Mouse (Mus musculus): ENCODE measurements at regions not wholly inside any gene's neighbourhood (a gene's known extent, or its start where the extent isn't known, plus 50 kb on each side); places are given as distances from the start of the nearest gene placed in this dataset.

DNA sequence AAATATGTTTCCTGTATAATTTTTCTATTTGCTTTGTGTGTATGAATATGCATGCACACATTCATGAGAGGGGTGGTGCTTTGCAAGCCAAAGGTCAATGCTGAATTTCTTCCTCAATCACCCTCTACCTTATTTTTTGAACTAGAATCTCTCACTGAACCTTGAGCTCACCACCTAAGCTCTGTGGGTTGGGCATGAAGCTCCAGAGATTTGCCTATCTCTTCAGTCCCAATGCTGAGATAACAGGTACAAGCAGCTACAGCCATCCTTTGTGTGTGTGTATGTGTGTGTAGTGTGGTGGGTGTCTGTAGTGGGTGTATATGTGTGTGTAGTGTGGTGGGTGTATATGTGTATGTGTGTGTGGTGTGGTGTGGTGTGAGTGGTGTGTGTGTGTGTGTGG is 295.7 kb upstream of the Cited2 start:
- in situ Hi-C loops (cut with MboI), result no loop called here

DNA sequence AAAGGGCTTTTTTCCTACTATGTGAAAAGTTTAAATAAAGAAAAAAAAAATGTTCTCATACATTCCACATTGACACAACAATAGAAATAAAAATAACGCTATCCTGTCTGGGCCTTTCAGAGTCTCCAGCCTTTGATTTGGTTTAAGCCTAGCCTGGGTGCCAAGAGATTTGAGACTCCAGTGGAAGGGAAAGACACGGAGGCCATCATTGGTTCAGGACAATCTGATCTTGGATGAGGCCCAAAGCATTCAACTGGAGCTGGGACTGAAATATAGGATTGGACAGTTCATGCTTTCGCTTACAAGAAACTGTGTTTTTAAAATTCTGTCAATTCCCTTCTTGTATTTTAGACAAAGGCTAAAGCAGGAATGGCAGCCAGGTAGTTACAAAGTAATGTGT is 294.7 kb upstream of the Cited2 start:
- in situ Hi-C loops (cut with MboI), result no loop called here

DNA sequence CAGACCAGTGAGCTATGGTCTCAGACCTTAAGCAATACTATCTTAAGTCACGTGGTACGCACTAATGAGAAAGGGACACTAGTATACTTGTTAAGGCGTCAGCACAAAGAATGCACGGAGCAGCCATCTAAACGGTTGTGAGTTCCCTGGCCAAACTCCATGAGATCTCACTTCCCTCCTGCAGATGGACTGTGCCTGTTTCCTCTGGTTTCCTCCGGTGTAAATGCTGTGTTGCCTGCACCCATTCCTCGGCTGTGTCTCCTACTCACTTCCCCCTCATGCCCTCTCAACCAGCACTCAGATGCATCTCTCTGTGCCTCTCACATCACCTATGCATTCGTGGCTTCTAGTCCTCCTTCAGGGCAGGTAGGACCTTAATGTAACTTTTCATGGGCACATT is 291.9 kb upstream of the Cited2 start:
- in situ Hi-C loops (cut with MboI), result no loop called here

DNA sequence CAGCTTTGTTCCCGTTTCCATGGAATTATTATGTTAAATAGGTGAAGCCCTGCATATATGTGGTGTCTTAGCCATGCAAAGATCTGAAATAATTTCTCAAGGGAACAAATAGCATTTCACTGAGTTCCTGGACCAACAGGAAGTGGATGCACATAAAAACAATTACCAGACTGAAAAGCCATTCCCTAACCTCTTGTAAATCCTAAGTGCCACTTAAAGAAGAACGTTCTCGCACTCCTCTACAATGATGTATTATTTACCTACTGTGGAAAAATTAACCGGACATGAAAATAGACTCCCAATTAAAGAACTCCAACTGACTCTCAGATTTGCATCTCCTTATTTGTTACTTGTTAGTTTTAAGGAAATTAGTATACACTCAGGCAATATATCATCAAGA is 288.9 kb upstream of the Cited2 start:
- in situ Hi-C loops (cut with MboI), result no loop called here

DNA sequence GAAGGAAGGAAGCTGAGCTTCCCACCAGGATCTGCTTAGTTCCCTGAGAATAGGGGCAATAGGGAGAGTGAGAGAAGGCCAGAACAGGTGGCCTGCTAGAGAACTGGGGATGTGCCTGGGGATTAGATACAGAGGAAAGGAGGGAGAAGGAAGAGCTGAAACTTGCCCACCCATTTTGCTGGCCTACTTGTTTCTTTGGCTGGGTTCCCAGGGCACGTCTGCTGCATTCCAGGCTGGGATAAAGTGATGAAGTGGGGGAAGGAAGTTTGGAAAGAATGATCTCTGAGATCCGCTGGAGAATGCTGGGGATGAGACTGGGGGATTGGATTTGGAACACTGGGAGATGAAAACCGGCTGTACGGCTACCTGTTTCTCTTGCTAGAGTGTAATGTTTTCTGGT is 272.8 kb upstream of the Cited2 start:
- in situ Hi-C loops (cut with MboI), result no loop called here

DNA sequence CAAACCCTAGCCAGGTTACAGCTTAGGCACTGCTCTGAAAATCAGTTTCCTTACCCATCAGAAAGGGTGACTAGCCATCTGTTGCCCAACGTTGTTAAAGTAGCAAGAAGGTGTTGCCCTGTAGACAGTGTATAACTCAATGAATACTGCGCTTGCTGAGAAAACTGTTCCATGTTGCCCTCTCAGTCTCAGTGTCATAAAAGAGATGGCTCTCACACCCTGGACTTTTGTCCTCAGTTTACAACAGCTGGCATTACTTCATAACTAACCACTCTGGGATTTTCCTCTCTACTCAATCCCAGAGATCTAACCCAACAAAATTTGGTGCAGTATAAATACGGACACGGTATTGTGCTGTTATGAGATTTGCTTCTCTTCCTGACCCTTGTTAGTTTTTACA is 252.1 kb upstream of the Cited2 start:
- in situ Hi-C loops (cut with MboI), result no loop called here

DNA sequence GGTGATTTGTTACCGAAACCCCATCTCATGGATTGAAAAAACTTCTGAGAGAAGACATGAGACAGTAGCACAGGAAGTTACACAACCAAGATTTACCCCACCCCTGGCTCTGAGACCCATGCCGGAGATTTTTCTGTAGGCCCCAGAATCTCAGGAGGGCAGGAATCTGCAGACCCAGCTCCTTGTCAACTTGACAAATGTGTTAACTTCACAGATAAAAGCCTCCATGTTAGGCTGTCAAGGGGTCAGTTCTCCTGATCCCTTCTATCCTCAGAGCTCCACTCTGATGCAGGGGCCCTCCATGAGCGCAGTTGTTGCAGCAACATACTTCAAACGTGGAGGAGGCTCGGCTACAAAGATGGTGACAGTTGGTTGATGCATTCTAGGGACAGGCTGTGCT is 250.5 kb upstream of the Cited2 start:
- in situ Hi-C loops (cut with MboI), result no loop called here

DNA sequence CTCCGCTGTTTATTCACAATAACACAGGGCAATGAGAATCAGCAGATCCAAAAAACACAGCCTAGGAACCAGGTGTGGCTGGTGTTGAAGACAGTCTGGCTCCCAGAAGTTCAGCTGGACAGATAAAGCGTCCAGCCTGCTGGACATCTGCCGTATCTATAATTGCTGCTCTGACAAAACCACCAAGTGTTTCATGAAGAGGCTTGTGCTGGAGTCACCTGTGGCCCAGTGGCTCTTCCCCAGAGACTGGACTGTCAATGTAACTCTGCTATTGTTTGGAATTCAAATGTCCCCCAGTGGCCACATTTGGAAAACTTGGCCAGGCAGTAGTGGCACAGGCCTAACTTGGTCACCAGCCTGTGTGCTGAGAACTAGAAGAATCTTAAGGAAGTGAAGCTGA is 247.0 kb upstream of the Cited2 start:
- in situ Hi-C loops (cut with MboI), result no loop called here

DNA sequence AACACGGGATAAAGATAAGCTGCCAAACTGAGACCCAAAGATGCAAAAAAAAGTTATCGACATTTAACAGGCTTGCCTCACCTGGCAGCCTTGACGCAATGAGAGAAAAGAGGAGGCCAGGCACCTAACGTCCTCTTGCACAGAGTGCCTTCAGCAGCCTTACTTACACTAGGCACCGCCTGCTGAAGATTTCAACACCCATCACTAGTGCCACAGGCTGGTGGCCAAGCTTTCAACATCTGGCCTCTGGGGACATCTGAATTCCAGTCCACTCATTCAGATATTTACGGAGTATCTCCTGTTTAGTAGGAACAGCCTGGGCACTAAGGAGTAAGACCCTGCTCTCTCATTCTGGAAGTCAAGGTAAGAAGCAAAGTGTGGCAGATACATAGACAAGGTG is 246.3 kb upstream of the Cited2 start:
- in situ Hi-C loops (cut with MboI), result no loop called here

DNA sequence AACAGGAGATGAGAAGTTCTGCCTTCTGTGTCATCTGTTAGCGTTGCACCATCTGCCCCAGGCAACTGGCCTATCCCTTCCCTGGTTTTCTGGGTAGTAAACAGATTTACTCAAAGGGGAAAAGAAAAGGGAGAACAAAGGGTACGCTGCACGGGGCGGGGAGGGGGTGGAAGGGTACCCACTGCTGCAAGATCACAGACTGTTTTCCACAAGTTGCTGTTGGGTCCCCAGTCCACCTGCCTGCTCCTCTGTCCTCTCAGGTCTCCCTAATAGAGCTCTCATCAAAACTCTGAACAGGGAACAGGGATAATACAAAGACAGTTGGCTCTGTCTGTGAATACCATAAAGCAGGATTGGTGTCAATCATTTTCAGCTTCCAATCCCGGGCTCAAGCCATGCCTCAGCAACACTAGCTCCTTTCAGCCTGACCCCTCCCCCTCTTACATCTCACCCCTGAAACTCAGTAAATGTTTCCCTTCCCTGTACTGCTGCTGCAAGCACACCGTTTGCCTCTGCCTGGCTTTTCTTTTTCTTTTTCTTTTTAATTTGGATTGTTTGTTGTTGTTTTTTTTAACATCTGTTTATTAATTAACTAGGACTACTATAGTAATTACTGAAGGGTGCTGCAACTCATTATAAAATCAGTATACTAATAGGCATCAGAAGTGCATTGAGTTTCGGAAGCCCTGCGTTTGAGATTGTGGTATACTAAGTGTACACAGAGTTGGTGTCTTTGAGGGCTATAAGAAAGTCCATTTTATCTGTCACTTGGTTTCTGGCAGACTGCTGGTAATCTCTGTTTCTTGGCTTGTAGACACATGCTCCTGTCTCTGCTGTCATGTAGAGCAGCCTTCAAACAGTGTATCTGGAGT is 244.0 kb upstream of the Cited2 start:
- in situ Hi-C loops (cut with MboI), result no loop called here

DNA sequence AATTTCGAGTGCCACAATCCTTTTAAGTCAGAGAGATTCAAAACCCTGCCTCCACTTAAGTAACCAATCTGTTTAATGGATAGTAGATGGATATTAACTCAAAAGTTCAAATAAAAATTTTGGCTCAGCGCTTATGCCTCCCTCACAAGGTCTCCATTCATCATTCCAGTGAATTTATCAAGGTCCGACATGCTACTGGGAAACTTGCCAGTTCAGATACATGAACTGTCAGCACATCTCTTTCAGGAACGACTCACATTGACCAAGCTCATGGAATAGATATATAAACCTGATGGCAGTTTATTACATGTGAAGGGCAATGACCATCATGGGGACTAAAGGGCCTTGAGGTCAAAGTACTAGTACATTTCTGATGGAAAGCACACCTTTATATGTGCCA is 240.3 kb upstream of the Cited2 start:
- in situ Hi-C loops (cut with MboI), result no loop called here

DNA sequence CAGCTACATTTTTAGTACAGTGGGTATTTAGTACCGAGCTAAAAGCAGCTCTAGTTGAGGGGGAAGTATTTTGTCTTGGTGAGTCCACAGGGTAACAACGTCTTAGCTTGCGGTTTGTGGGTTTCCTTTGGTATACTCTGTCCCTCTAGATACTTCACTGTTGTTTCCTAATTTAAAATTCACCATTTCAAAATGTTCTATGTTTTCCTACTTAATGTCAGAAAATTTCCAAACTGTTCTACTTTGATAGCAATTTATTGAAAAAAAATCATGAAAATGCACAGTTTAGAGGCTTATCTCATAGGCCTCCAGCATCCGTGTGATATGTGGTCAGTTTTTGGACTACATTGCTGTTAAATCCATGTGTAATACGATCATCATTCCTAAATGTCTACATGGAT is 238.0 kb upstream of the Cited2 start:
- in situ Hi-C loops (cut with MboI), result no loop called here

DNA sequence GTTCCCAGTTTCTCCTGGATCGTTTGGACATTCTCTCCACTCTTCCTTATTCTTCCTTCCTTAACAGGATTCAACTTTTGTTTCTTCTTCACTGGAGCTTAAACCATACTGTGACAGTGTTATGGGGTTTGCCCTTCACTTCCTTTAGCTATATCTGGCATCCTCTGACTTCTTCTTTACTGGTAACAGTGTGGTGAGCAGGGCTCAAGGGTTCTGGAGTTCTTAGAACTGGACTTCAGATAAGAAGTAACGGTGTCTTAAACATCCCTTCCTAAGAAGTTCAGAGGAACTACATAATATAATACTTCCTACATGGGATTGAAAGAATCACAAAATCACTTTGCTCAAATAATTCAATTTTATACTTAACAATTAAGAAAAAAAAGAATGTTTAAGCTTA is 237.5 kb upstream of the Cited2 start:
- in situ Hi-C loops (cut with MboI), result no loop called here

DNA sequence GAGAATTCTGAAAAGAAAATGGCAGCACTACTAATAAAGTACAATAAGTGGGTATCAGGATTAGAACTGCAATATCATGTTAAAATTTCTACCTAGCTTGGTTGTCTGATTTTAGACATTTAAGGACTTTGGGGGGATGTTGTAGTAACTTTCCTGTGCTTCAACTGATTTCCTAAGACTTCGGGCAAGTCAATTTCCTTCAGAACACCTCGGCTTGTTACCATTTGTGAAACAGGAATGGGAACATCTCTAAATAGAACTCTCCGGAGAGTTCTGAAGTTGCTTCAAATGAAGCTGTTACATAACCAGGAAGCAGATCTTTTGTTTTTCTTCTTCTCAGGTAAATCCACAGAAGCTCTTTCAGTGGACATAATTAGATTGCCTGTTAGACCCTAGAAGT is 237.0 kb upstream of the Cited2 start:
- in situ Hi-C loops (cut with MboI), result no loop called here

DNA sequence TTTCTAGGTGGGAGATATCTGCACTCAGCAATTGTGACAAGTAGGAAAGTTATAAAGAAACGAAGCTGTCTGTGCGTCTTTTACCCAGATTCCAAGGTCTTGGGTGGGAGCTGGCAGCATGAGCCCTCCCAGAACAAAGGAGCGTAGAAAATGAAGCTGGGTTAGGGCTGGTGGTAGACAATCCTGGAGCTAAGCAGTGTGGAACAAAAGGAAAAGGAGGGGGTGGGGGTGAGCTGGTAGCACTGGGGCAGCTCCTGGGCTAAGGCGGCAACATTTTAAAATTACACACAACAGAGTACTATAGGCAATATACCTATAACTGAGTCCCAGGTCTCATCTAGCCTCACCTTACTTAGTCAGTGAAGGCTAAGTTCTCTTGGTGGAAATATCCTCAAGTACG is 235.6 kb upstream of the Cited2 start:
- in situ Hi-C loops (cut with MboI), result no loop called here

DNA sequence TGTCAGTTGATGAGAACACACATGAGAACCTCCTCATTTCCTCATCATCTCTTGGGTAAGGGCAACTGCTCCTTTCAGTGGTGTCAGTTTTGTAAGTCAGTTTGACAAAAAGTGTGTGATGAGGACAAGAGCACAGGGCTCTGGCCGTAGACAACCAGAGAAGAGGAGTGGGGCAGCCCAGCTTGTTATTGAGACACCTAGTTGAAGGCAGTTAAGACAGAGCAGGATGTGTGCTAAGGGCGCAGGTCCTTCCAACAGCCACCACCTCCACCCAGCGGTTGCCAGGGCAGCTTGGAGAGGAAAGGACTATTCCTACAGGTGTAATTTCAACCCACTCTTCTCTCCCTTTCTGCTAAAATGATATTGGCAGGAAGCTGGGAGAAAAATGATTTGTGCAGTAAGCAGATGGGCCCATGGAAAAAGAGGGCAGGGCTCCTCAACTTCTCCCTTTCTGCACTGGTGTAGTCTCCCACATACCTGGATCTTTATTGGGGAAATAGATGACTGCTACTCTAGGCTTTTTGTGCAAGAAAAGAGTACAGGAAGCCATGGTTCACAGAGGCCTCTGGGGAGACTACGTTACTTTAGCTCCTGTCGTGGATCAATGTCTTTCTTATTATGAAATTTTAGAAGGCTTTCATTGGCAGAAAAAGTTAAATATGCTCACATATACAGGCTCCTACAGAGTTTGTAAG is 231.3 kb upstream of the Cited2 start:
- in situ Hi-C loops (cut with MboI), result no loop called here

DNA sequence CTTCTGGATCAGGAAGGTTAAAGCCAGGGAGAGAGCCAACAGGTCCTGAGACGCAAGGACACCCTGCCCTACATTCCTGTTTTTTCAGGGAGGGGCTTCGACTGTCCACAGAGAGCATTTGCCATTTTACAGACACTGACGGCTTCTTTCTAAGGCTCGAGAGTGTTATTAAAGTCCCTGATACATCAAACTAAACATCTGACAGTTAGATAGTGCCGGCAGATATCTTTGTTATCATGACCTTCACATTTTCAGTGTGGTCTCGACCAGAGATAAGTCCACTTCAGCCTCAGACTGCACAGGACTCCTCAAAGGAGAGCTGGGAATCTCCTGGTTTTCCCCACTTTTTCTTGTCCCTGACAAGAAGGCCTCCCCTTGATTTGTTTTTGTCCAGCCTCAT is 229.9 kb upstream of the Cited2 start:
- in situ Hi-C loops (cut with MboI), result no loop called here

DNA sequence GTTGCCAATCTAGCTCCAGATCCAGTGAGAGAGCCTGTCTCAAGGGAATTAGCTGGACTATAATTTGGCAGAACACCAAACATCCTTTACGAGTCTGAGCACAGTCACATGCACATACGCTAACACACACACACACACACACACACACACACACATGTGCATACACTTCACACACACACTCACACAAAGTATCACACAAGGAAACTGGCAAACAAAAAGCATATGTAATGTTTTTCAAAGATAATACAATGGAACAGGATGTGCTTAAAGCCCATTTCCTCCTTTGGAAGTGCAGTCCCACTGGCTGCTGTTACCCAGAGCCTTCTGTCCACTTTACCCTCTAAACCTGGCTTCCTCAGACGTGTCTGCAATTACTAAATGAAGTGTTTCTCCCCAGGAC is 226.2 kb upstream of the Cited2 start:
- in situ Hi-C loops (cut with MboI), result no loop called here

DNA sequence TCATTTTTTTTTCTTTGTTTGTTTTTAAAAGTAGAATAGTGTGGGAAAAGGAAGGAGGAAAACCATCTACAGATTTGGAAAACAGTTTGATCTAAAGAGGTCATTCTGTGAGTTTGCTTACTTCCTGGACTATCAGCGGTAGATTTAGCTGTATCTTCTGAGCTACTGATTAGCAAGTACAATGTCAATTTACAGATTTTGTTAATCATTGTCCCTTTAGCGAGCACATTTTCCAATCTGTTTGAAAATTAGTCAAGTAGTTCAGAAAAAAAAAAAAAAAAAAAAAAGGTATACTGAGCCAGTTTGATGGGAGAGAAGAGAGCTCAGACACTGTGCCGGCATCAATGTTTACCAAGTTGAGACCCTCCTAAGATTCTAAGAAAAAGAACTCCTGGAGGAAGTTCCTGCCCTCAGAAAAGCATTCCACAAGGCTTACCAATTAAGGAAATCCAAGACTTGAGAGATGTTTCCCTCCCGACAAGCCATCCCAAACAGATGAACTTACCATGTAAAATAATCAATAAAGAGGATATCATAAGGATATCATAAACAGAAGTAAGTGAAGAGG is 212.3 kb upstream of the Cited2 start:
- in situ Hi-C loops (cut with MboI), result no loop called here

DNA sequence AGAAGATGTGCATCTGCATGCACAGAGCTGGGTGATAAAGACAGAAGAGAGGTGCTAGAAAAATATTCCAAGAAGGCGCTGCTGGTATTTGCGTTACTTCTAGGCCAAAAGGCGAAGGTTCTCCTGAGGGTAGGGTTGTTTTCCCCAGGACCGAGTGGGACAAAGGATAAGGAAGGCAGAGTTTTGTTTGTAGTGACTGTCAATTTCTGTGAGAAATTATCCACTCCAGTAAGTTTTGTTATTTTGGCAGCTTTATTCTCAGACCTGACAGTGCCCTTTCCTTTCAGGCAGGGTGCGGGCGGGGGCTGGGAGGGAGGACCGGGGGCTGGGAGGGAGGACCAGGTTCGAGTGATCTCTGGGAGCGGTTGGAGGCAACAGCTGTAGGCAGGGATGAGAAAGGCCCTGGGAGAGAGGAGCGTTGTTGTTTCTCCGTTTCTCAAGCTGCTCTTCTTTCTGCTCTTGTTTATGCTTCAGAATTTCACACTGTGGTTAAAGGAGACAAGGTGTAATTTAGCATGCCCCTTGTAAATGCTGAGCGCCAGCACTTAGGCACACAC is 211.2 kb upstream of the Cited2 start:
- in situ Hi-C loops (cut with MboI), result no loop called here

DNA sequence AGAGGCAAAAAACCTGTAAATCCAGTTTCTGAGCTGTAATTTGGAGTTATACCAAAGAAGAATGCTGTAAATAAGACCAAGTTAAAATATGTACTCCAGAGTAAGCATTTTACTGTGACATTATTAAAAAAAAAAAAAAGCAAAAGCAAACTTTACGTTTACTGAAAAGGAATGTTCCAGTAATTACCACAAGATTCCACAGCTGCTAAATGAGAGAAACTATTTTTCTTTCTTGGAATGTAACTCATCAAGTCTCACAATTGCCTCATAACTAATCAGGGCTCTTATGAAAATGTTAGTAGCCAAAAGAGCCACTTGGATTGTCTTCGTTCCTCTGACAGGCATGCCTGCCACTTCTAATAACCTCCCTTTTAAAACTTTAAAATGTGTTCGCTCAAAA is 210.5 kb upstream of the Cited2 start:
- in situ Hi-C loops (cut with MboI), result no loop called here

DNA sequence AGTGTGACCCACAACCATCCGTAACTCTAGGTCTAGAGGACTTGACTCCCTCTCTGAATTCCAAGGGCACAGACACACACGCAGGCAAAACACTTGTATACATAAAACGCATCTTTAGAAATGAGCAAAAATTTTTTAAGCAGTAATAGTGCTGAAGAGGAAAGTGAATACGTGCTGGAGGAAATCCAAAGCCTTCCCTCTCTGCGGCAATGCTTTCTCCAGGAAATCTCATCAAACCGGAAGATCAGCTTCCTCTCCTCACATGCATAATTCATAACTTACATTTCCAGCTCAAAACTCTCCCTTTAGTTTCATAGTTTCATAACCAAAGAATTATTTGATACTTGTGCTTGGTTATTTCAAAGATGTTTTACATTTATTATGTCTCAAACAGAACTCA is 209.3 kb upstream of the Cited2 start:
- in situ Hi-C loops (cut with MboI), result no loop called here

DNA sequence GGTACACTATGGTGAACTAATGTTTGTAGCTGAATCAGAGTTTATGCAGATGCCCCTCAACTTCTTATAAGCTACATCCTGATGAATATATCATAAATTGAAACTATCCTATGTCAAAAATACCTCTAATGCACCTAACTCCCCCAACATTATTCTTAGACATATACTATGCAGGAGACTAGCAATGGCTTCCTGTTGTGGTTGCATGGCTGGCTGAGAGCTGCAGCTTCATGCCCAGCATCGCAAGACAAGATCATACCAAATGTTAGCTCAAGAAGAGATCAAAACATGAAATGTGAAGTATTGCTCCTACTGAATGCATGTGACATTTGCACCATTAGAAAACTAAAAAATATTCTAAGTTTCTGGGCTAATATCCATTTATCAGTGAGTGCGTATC is 206.9 kb upstream of the Cited2 start:
- in situ Hi-C loops (cut with MboI), result no loop called here

All from mature B cell (primary cell).